Mouse (Mus musculus): ENCODE data around the gene Fam53b. TPM values are rescaled to one million over a fixed set of nuclear protein-coding genes. Genes with fewer than 3 reads are reported as not detected.
A peak's percentile ranks its signal among the peaks of the same experiment; 100 is the strongest.

The Fam53b gene
- total RNA-seq, 2 experiments from 2014 or later, result 69.7 to 74.4 TPM

DNA sequence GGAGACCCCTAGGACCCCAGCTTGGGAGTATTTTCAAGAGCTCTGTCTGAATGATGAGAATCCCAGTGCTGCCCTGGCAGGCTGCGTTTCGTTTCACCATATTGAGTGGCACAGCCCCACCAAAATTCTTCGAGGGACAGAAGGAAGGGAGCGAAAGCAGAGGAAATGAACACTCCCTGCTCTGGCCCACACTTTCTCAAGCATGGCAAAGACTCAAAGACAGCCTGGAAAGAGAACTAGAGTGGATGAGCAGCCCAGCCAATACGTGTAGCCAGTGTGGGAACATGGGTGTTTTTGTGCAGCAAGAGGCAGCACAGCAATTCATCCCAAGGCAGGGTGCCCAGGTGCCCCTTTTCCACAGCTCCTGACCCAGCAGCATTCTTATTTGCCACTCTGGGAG lies 70.8 kb downstream of the Fam53b start:
- DNase-seq (ENCODE audit: low spot score in 2 of 2), result no peak

DNA sequence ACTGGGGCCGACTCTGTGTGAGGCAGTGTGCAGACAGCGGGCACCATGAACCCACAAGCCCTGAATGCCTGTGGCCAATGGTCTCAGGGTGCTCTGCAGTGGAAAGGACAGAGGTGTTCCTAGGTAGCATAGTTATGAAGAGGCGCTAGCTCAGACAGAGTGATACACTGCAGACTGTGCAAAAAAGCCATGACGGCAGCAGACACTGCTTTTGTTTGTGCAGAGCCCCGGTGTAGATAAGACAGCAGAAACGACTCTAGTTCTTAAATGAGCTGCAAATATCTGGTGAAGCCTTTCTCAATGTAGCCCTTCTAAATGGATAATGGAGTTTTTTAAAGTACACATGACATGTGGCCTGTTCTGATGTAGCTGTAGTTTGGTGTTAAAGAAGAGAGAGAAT lies 73.9 kb downstream of the Fam53b start:
- DNase-seq (ENCODE audit: low spot score in 2 of 2), result no peak

DNA sequence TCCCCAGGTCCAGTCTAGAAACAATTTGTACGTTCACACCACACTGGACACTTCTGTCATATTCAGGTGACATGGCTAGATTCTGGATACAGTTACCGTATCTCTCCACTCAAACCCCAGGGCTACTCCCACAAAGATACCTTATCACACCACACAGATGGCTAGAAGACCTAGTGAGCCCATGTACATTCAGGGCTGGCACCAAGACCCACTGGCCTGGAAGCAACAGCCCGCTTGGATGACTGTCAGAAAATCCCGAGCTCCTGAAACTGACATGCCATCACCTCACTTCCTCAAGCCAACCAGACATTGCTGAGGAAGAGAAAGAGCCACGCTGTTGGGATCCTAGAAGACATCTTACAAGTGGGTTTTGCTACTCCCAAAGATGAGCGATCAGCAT lies 74.8 kb downstream of the Fam53b start:
- no peak for DNase-seq (ENCODE audit: low spot score in 2 of 2)

DNA sequence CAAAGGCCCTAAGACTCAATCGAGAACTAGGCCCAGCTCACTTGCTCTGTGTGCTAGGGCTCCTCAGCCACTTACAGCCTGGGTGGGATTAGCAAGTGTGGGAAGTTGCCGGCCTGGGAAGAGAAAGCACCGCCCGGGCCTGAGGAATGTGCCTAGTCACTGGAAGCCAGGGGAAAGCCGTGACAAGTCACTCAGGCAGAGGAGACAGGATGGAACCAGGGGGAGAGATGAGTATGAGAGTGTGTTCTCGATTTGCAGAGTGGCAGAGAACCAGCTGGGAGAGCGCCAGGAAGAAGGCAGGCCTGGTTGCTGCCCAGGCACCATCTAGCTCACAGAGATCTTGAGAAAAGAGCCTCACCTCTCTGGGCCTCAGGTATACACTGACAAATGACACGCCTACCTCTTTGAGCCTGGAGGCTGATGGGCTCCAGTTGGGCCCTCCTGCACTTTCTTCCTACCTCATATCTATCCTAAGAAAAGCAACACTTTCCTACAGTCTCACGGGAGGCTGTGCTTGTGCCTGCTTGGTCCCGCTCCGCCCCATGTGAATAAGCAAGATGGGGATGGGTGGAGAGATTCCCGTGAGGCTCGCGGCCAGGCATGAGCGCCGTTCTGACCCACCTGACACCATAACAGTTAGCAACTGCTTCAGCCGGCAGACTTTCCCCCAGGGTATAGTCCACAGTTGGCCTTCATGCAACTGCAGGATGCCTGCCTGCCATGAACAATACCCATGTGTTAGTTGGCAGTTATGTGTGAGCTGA lies 77.4 kb downstream of the Fam53b start:
- DNase-seq (ENCODE audit: low spot score in 2 of 2), result no peak

DNA sequence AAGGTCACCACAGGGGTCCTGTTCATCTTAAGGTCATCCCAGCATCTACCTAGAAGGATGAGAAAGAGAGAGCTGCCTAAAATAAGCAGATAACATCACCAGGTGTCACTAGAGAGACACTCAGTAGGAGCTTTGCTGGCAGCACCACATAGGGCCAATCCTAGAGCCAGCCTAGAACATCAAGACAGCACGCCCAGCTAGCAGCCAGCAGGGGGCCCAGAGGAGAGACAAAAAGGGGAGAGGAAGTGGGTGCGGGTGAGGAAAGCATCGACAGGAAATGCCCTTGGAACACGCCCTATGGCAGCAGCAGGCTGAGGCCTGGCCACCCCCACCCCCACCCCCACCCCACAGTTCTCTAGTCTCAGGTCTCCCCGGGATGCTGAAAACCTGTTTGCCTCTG lies 78.5 kb downstream of the Fam53b start:
- DNase-seq (ENCODE audit: low spot score in 2 of 2), result peak in 1 of 2 experiments; percentile 40

DNA sequence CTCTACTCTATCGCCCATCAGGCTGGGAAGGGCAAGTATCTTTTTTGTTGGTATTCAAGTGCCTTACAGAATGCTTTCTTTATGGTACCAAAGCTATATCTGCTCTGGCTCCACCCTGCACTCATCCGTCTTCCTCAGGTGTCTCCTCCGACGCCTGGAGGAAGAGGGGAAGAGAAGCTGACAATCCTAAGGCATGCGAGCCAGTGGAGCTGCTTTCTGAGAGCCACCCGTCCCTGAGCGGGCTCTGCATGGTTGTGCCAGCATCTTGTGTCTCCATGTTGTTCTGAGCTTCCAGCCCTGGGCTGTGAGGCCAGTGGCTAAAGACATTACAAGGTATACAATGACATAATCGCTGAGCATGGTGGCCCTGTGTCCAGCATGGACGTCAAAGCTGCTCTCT lies 79.5 kb downstream of the Fam53b start:
- no peak for DNase-seq (ENCODE audit: low spot score in 2 of 2)

DNA sequence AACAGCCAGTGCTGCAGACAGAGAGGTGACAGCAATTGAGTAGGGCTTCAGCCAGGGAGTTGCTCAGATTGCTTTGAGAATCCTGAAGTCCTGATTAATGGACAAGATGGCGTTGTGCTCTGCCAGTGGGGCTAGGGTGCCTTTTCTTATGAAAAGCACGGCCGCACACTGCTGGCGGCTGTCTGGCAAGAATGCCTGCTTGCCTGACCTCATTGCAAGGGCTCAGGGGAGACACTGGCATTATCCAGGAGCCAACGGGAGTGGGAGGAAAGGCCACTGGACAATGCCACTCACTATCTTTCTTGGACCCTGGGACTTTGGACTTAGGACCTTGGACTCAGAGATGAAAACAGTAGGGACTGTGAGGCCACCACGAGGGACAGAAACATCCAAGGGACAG lies 80.2 kb downstream of the Fam53b start:
- no peak for DNase-seq (ENCODE audit: low spot score in 2 of 2)

DNA sequence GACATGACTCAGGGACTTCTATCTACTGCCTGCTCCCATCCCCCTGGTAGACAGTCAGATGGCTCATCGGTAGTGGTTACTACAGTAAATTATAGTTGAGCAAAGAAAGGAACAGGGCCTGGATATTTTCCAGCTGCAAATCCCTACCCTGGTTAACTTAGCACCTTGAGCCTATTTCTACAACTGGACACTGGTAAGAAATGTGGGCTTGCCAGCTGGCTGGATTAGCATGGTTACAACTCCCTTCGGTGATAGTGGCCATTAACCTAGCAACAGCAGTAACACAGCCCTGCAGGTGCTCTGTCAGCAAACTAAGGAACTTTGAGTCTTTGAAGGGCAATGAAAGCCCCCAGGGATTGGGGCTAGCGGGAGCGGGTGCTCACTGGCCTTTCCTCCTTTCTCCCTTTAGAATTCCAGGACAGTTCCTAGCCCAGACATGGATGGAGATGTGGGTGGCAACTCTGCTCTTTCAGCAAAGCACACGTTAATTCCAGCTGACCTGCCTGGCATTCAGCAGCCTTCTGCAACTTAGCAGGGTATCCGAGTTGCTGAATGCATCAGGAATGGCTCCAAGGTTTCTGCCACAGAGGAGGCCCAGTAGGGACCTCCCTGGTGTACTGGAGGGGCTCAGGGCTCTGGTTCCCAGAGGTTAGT lies 81.4 kb downstream of the Fam53b start:
- no peak for DNase-seq (ENCODE audit: low spot score in 2 of 2)

DNA sequence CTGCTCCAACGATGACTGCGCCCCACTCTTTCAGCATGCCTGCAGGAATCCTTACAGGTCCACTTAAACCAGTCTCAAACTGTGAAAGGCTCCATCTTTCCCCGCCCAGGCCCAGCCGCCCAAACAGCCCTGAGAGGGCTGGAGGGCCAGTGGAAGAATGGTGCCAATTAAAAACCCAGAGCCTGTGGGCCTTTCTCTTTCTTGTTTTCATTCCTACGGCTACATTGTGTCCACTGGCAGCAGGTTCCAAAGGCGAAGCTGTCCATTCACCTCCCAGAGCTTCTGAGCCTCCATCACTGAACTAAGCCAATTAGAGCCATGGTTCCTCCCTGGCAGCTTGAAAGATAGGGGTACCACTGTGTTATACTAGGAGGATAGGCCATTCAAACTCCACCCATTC lies 82.1 kb downstream of the Fam53b start:
- DNase-seq (ENCODE audit: low spot score in 2 of 2), result no peak

DNA sequence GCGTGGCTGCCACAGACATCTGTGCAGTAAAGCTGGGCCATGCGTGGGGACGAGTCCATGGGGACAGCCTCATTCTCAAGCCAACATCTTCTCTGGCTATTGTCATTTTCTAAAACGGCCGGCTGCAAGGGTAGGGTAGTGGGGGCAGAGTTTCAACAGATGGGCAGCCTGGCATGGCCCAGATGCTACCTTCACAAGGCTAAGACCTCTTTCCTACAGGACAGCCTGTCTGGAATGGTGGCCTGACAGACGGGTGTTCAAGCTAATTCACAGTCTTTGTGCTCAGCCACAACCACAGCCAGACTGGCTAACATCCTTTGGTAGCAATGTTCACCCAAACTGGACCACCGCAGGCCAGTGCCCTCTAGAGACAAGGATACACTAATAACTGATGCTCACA lies 83.2 kb downstream of the Fam53b start:
- DNase-seq (ENCODE audit: low spot score in 2 of 2), result no peak

DNA sequence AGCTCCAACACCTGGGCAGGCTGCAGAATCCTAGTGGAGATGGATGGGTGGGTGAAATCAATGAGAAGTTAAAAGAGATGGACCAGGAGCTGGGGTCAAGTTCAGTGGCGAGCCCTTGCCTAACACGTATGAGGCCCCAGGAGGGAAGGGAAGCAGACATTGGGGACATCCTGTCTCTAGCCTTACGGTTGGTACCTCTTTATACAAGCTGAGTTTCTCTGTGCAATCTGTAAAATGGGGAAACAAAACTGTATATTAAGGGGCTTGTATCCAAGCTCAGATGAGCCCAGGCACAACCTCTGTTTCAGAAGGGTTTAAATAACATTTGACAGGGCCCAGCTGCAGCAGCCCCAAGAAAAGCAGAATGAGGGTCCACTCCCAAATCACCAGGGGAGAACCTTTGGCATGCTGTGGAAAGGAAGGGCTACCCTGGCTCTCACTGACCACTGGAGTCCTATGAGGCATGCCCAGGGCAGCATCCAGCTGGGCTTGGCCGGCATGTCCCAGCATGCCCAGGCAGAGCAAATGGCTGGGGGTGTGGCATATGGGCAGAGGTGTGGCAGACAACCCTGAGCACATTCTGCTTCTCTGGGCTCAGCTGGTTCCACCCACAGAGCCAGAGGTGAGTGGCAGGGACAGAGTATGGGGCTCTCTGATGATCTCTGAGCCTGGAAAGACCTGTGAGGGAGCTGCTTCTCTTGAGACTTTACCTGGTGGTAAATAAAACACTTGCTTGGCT lies 84.4 kb downstream of the Fam53b start:
- DNase-seq (ENCODE audit: low spot score in 2 of 2), result no peak

DNA sequence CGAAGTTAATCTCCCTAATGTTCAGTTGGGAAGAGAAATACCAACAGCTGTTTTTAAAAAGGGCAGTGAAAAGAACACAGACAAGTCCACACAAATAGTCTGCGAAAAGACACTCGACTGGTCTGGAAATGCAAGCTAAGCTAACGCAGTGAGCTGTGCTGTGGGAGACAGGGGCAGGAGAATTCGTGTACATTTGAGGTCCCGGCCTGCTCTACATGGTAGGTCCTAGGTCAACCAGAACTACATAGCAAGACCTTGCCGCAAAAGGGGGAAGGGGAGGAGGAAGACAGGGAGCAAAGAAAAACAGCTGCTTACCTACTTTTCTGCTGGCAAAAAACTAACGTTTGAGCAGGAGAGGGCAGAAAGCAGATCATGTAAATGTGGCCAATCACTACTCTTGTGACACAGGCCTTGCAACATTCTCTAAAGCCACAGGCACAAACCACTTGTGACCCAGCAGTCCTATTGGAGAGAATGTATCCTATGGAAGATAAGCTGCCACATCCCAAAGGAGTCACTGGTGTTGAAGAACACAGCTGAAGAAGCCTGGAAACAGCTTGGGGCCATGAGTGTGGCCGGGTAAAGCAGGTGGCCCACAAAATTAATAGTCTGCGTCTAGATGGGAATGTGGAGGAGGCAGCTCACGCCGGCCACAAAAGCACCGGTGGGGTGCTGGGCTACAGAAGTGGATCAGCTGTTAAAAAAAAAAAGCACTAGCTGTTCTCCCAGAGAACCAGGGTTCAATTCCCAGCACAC lies 87.4 kb downstream of the Fam53b start:
- no peak for DNase-seq (ENCODE audit: low spot score in 2 of 2)

DNA sequence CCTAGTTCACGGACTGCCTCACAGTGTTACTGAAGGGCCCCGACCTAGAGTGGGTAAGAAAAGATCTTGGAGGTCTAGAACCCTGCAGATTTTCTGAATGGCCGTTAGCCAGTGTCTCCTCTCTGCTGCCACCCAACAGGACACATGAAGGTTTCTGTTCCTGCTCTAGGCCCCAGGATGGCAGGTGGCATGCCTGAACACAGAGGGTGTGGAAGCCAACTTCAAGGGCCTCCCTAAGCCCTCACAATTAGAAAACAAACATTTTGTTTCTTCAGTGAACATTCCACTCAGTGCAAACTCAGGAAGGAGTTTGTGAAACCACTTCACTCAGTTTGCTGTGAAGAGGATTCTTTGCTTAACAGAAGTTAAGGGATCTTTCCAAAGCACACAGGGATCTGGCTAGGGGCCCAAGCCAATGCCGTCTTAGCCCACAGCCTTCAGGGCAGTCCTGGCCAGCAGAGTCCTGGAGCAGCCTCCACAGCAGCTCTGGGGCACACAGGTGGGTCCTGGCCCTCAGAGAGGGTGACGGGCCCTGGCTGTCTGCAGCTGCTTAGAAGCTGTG lies 89.1 kb downstream of the Fam53b start:
- DNase-seq (ENCODE audit: low spot score in 2 of 2), result no peak

DNA sequence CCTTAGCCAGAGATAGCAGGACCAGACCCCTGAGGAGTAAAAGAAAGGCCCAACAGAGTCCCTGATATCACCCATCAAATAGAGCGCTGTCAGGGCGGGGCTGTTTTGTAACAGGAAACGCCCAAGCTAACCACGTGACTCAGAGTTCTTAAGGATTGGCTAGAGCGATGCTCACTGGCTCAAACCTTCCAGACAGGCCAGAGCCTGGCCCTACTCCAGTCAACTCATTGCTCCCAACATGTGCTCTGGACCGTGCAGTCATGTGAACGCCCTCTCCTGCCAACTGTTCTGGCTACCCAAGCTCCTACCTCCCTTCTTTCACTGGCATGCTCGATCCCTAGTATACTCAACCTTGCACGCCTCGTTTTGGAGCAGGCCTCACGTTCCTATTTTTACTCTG lies 89.8 kb downstream of the Fam53b start:
- no peak for DNase-seq (ENCODE audit: low spot score in 2 of 2)

DNA sequence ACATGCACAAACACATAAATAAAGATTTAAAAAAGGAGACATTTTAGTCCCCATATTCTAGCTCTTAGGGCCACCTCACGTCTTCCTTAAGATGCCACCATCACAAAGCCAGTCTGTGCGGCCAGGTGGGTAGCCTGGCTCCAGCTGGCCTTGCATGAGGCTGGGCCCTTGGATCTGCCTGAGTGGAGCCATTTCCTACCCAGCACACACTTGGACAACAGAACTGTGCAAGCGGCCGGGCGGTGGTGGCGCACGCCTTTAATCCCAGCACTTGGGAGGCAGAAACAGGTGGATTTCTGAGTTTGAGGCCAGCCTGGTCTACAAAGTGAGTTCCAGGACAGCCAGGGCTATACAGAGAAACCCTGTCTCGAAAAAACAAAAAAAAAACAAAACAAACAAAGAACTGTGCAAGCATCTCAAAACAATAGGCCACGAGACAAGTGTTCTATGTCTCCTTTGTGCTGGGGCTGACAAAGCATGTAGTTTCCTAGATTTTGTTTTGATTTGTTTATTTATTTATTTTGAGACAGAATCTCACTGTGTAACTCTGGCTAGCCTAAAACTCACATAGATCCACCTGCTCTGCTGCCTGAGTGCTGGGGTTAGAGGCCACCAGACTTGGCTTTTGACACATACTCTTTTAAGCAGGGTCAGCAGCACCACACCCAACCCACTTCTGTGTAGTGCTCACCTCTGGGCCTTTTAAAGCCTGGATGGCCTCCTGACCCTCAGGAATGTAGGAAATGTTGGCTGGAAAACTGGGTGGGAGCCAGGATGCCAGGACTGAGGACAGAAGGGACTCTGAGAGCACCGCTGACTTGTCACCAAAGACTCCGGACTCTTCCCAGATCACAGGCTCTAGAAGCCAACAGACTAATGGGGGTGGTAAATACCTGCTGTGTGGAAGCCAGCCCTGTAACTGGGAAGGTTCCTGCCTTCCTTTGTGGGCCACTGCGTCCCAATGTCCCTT lies 91.0 kb downstream of the Fam53b start:
- DNase-seq (ENCODE audit: low spot score in 2 of 2), result no peak

DNA sequence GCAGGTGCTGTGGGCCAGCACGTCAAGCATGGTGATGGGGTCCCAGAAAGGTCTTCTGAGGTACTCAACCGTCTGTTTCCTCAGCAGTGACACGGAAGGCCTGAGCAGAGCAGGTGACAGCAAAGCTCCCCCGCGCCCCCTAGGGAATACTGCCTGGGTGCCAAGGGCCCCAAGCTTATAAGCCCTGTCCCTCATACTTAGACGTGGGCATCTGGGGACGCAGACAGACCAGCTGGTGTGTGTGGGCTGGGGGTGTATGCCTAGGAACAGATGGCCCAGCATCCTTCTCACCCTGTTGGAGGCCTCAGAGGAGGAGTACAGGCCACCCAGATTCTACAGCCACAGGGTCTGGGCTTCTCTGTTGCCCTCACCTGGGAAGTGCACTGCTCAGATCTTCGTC lies 93.1 kb downstream of the Fam53b start:
- no peak for DNase-seq (ENCODE audit: low spot score in 2 of 2)

DNA sequence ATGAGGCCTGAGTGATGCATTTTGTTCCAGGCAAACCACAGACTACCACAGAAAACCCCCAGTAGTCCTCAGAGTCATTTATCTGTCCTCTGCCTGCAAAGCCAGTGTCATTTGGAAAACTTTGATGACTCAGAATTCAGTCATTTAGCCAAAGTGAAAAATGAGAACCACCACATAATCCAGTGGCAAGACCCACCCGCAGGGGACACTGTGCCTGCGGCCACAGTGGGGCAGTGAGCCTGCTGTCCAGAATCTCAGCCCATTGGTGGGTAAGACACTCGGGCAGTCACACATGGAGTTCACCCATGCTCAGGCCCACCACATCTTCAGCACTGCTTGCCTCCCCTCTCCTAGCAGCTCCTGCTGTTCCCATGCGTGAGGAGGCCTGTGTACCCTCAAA lies 94.1 kb downstream of the Fam53b start:
- DNase-seq (ENCODE audit: low spot score in 2 of 2), result no peak

DNA sequence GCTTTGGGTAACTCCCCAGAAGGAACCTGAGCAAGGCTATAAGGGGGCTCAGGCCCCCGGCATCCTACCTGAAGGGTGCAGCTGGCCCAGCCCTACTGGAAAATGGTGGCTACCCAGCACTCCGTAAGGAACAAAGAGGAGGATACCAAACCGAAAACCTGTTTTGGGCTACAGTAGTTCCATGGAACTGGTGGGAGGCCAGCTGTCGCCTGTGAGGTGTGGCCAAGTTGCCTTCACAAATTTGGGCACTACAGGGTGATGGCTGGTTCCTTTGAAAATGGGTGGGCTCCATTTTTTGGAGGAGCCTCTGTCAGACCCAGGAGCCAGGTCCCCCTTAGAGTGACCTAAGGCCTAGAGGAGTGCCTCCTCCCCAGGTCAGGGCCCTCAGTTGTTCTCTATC lies 98.4 kb downstream of the Fam53b start:
- no peak for DNase-seq (ENCODE audit: low spot score in 2 of 2)

DNA sequence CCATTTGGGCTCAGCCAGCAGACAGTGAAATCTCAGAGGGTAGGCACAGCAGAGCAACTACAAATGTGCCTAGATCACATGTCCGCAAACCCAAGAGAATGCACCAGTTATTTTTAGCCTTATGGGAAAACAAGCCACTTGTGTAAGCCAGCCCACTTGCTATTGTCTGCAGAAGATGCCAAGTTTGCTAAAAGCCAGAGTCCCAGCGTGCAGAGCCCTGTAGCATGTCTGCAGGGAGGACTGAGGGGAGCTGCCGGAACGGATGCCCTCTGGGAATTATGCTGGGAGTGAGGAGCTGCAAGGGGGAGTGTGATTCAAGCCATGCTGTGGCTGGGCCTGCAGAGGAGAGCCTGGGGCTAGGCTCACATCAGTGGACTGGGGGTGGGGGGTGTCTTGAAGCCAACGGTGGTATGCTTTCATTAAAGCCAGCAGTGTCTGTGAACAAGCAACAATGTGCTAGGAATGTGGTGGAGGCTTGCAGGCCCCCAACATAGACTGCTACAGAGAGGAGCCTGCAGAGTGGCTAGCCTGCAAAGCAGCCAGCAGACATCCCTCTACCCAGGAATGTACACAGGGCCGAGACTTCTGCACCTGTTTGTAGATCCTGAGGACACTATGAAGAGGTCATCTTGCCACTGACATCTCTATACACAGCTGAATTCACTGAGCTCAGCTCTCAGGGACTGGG lies 99.3 kb downstream of the Fam53b start:
- DNase-seq (ENCODE audit: low spot score in 2 of 2), result no peak
